Mouse (Mus musculus): ENCODE results near the gene 1110025L11Rik. TPM values are rescaled to one million over a fixed set of nuclear protein-coding genes. Genes with fewer than 3 reads are reported as not detected.
"Not testable (repeated sequence)": the region's sequence is repeated elsewhere in the genome, so short reads cannot be mapped to it uniquely, and the experiment has no call there.

The 1110025L11Rik gene
- polyA plus RNA-seq (2014; fragmentation: Nextera tagmentation; extraction: Ambion mirVana), result not detected in 2 replicates

- not testable (repeated sequence) for H3K27me3 ChIP-seq (ENCODE audit: control insufficient read depth, insufficient read depth, low read length); H3K4me1 ChIP-seq (ENCODE audit: control insufficient read depth, insufficient read depth, low read length); H3K9ac ChIP-seq (replicated peaks; ENCODE audit: low read depth, low read length); H3K27ac ChIP-seq (ENCODE audit: low read length); H3K4me3 ChIP-seq (ENCODE audit: low read depth, low read length); ATAC-seq (ENCODE audit: insufficient number of reproducible peaks, insufficient read depth, low FRiP score, low read depth); H3K4me2 ChIP-seq (replicated peaks; ENCODE audit: low read depth, low read length); H3K36me3 ChIP-seq (ENCODE audit: control insufficient read depth, insufficient read depth, low read length); H3K9me3 ChIP-seq (ENCODE audit: control insufficient read depth, low read depth, low read length)
- no CpG with 5 or more reads among the region's 2 CpGs for WGBS
These were observed at the start of gene 1110025L11Rik for GRCm38 (mm10) chr16:89063902-89064301. Gene 1110025L11Rik, minus strand, starts transcription at chr16:89064002.

- not testable (repeated sequence) for H3K9ac ChIP-seq (replicated peaks; ENCODE audit: low read depth, low read length)
These were observed 7.2 kb upstream of the 1110025L11Rik start for GRCm38 (mm10) chr16:89071041-89071440.

GRCm38 (mm10) chr16:89047783-89048182 is 16.0 kb downstream of the 1110025L11Rik start, which contains the start of gene Krtap6-5:
Gene Krtap6-5, minus strand, starts transcription at chr16:89047883.
- no peak for ATAC-seq (ENCODE audit: insufficient number of reproducible peaks, insufficient read depth, low FRiP score, low read depth)
- Histone ChIP-seq H3K9me3 (ENCODE audit: control insufficient read depth, low read depth, low read length) (no peaks in the 10 kb centered on the region), H3K36me3 (ENCODE audit: control insufficient read depth, insufficient read depth, low read length) (no peaks in the 10 kb centered on the region), H3K4me2 (replicated peaks; ENCODE audit: low read depth, low read length) (no peak within 1 kb of the TSS), H3K27ac (ENCODE audit: low read length) (no peak within 1 kb of the TSS), H3K27me3 (ENCODE audit: control insufficient read depth, insufficient read depth, low read length) (no peaks in the 10 kb centered on the region), H3K9ac (replicated peaks; ENCODE audit: low read depth, low read length) (no peak within 1 kb of the TSS), H3K4me3 (ENCODE audit: low read depth, low read length) (no peak within 1 kb of the TSS), H3K4me1 (ENCODE audit: control insufficient read depth, insufficient read depth, low read length) (no peaks in the 10 kb centered on the region)
- WGBS, result 80% methylated on average over 3 of the region's 3 CpGs

More at GRCm38 (mm10) chr16:89071041-89071440, 7.2 kb upstream of the 1110025L11Rik start:
- not testable (repeated sequence) for H3K27ac ChIP-seq (ENCODE audit: low read length); H3K27me3 ChIP-seq (ENCODE audit: control insufficient read depth, insufficient read depth, low read length); ATAC-seq (ENCODE audit: insufficient number of reproducible peaks, insufficient read depth, low FRiP score, low read depth); H3K36me3 ChIP-seq (ENCODE audit: control insufficient read depth, insufficient read depth, low read length); H3K4me3 ChIP-seq (ENCODE audit: low read depth, low read length); H3K4me2 ChIP-seq (replicated peaks; ENCODE audit: low read depth, low read length); H3K9me3 ChIP-seq (ENCODE audit: control insufficient read depth, low read depth, low read length); H3K4me1 ChIP-seq (ENCODE audit: control insufficient read depth, insufficient read depth, low read length)
- 51% methylated on average over 2 of the region's 2 CpGs for whole genome bisulfite sequencing

GRCm38 (mm10) chr16:89041372-89041771 is 22.4 kb downstream of the 1110025L11Rik start, which contains the start of gene Gm10228:
Gene Gm10228, minus strand, starts transcription at chr16:89041472.
- WGBS, result 87% methylated on average over 2 of the region's 4 CpGs
- not testable (repeated sequence) for H3K9ac ChIP-seq (replicated peaks; ENCODE audit: low read depth, low read length)

GRCm38 (mm10) chr16:89031399-89031798 is 32.4 kb downstream of the 1110025L11Rik start, which contains the start of gene Krtap6-1:
Gene Krtap6-1, plus strand, starts transcription at chr16:89031699.
- not testable (repeated sequence) for H3K27me3 ChIP-seq (ENCODE audit: control insufficient read depth, insufficient read depth, low read length); ATAC-seq (ENCODE audit: insufficient number of reproducible peaks, insufficient read depth, low FRiP score, low read depth); H3K9ac ChIP-seq (replicated peaks; ENCODE audit: low read depth, low read length); H3K4me2 ChIP-seq (replicated peaks; ENCODE audit: low read depth, low read length); H3K27ac ChIP-seq (ENCODE audit: low read length); H3K9me3 ChIP-seq (ENCODE audit: control insufficient read depth, low read depth, low read length); H3K36me3 ChIP-seq (ENCODE audit: control insufficient read depth, insufficient read depth, low read length); H3K4me3 ChIP-seq (ENCODE audit: low read depth, low read length); H3K4me1 ChIP-seq (ENCODE audit: control insufficient read depth, insufficient read depth, low read length)
- 93% methylated on average over 3 of the region's 3 CpGs for WGBS

More at GRCm38 (mm10) chr16:89041372-89041771, 22.4 kb downstream of the 1110025L11Rik start, which contains the start of gene Gm10228:
- not testable (repeated sequence) for H3K27ac ChIP-seq (ENCODE audit: low read length); ATAC-seq (ENCODE audit: insufficient number of reproducible peaks, insufficient read depth, low FRiP score, low read depth); H3K27me3 ChIP-seq (ENCODE audit: control insufficient read depth, insufficient read depth, low read length); H3K9me3 ChIP-seq (ENCODE audit: control insufficient read depth, low read depth, low read length); H3K4me2 ChIP-seq (replicated peaks; ENCODE audit: low read depth, low read length); H3K4me1 ChIP-seq (ENCODE audit: control insufficient read depth, insufficient read depth, low read length); H3K36me3 ChIP-seq (ENCODE audit: control insufficient read depth, insufficient read depth, low read length); H3K4me3 ChIP-seq (ENCODE audit: low read depth, low read length)

GRCm38 (mm10) chr16:89014984-89015383 is 48.8 kb downstream of the 1110025L11Rik start, which contains the start of gene Gm10229:
Gene Gm10229, plus strand, starts transcription at chr16:89015284.
- H3K27ac ChIP-seq (ENCODE audit: low read length); H3K4me1 ChIP-seq (ENCODE audit: control insufficient read depth, insufficient read depth, low read length); H3K9ac ChIP-seq (replicated peaks; ENCODE audit: low read depth, low read length); ATAC-seq (ENCODE audit: insufficient number of reproducible peaks, insufficient read depth, low FRiP score, low read depth); H3K27me3 ChIP-seq (ENCODE audit: control insufficient read depth, insufficient read depth, low read length); H3K4me2 ChIP-seq (replicated peaks; ENCODE audit: low read depth, low read length); H3K4me3 ChIP-seq (ENCODE audit: low read depth, low read length); H3K36me3 ChIP-seq (ENCODE audit: control insufficient read depth, insufficient read depth, low read length); H3K9me3 ChIP-seq (ENCODE audit: control insufficient read depth, low read depth, low read length): not testable (repeated sequence)
- 89% methylated on average over 1 of the region's 3 CpGs for WGBS

GRCm38 (mm10) chr16:89013973-89014372 is 49.8 kb downstream of the 1110025L11Rik start:
- 97% methylated on average over 3 of the region's 3 CpGs for WGBS
- H3K9me3 ChIP-seq (ENCODE audit: control insufficient read depth, low read depth, low read length), result no peaks in the 10 kb centered on the region
- H3K36me3 ChIP-seq (ENCODE audit: control insufficient read depth, insufficient read depth, low read length), result no peaks in the 10 kb centered on the region
- no peaks in the 10 kb centered on the region for H3K27me3 ChIP-seq (ENCODE audit: control insufficient read depth, insufficient read depth, low read length)
- H3K27ac ChIP-seq (ENCODE audit: low read length), result no peak overlapping the region
- H3K4me2 ChIP-seq (replicated peaks; ENCODE audit: low read depth, low read length), result no peak overlapping the region
- no peaks in the 10 kb centered on the region for H3K4me1 ChIP-seq (ENCODE audit: control insufficient read depth, insufficient read depth, low read length)
- no peak overlapping the region for H3K9ac ChIP-seq (replicated peaks; ENCODE audit: low read depth, low read length)
- H3K4me3 ChIP-seq (ENCODE audit: low read depth, low read length), result no peak overlapping the region
- no peak for ATAC-seq (ENCODE audit: insufficient number of reproducible peaks, insufficient read depth, low FRiP score, low read depth)
